Mouse (Mus musculus) C2C12 (cell line): ENCODE data around the gene Ttll12.

ENCODE experiments used
- CEBPB ChIP-seq: IDR thresholded peaks from one replicate; pipeline ENCODE4 v1.6.1; 2011; ENCODE audit warnings: low read depth, mild to moderate bottlenecking, control low read depth, moderate library complexity
- CTCF ChIP-seq: IDR thresholded peaks from one replicate; pipeline ENCODE4 v1.5.1; 2011; ENCODE audit not compliant: control insufficient read depth, insufficient read depth, insufficient read length
- FOSL1 ChIP-seq: IDR thresholded peaks from one replicate; pipeline ENCODE4 v1.8.0; 2011; ENCODE audit warnings: mild to moderate bottlenecking, low read length; ENCODE audit not compliant: poor library complexity, insufficient read depth, severe bottlenecking
- MAX ChIP-seq: IDR thresholded peaks from one replicate; pipeline ENCODE4 v1.6.1; 2011; ENCODE audit warnings: mild to moderate bottlenecking, control low read depth
- MYOD1 ChIP-seq: IDR thresholded peaks from one replicate; pipeline ENCODE4 v1.6.1; 2011; ENCODE audit warnings: low read depth; ENCODE audit not compliant: control insufficient read depth, insufficient read length
- MYOG ChIP-seq: IDR thresholded peaks from one replicate; pipeline ENCODE4 v1.6.1; 2011; ENCODE audit not compliant: control insufficient read depth, insufficient read length; ENCODE audit errors: extremely low read depth

DNA sequence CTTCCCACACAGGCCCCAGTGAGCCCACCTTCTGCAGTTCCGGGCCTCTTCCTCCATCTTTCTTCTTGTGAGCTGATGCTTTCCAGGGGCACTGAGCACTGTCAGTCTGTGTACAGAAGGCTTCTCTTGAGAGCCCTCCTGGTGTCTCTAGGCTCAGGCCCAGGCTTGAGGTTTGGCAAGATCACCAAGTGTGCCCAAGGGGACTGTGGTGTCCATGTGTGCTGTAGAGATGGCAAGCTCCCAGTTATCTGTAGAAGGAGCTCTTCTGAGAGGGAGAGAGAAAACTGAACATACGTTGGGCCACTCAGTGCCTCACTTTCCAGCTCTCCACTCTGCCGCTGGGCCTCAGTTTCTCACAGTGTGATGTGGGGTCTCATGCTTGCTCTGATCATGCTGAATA is 27.2 kb downstream of the Ttll12 start:
- no peak for TF ChIP-seq CTCF
- no peak for TF ChIP-seq CEBPB
- TF ChIP-seq FOSL1 = no peak
- no peak for TF ChIP-seq MYOD1
- TF ChIP-seq MAX = peak; percentile 32
- TF ChIP-seq MYOG = no peak
